Mouse (Mus musculus) liver, postnatal 0 days (tissue): ENCODE measurements at regions not wholly inside any gene's neighbourhood (a gene's known extent, or its start where the extent isn't known, plus 50 kb on each side); places are given as distances from the start of the nearest gene placed in this dataset.

ENCODE experiments used
- ATAC-seq: fragments of 200-750 bp; cut with Nextera tagmentation; 2 replicates; pipeline ENCODE4 v1.8.0; 2017; ENCODE audit warnings: mild to moderate bottlenecking, moderate library complexity
- DNase-seq: peaks from one replicate; pipeline ENCODE4 v3.0.0-alpha.2; 2016
- H3K27ac ChIP-seq: fragments of 300-500 bp; sonication (generic); 2 replicates; pipeline ENCODE4 v1.5.1; 2014; ENCODE audit warnings: antibody characterized with exemption, moderate library complexity, mild to moderate bottlenecking, low read depth
- H3K27me3 ChIP-seq: fragments of 300-500 bp; sonication (generic); 2 replicates; pipeline ENCODE4 v1.6.1; 2014; ENCODE audit warnings: low read length, control low read depth, mixed read lengths; ENCODE audit not compliant: insufficient read depth
- H3K36me3 ChIP-seq: fragments of 300-500 bp; sonication (generic); replicated peaks from 2 replicates; pipeline ENCODE4 v1.6.1; 2014; ENCODE audit warnings: mild to moderate bottlenecking, control low read depth, low read length, moderate library complexity, mixed read lengths; ENCODE audit not compliant: insufficient read depth
- H3K4me1 ChIP-seq: fragments of 300-500 bp; sonication (generic); 2 replicates; pipeline ENCODE4 v1.6.1; 2014; ENCODE audit warnings: antibody characterized with exemption, mild to moderate bottlenecking, control low read depth; ENCODE audit not compliant: insufficient read depth
- H3K4me2 ChIP-seq: fragments of 300-500 bp; sonication (generic); 2 replicates; pipeline ENCODE4 v1.6.1; 2014; ENCODE audit warnings: low read depth, mild to moderate bottlenecking, low read length, moderate library complexity, mixed read lengths
- H3K4me3 ChIP-seq: fragments of 300-500 bp; sonication (generic); 2 replicates; pipeline ENCODE4 v1.5.1; 2014; ENCODE audit warnings: low read depth, low read length
- H3K9ac ChIP-seq: fragments of 300-500 bp; sonication (generic); replicated peaks from 2 replicates; pipeline ENCODE4 v1.6.1; 2014; ENCODE audit warnings: mild to moderate bottlenecking, moderate library complexity
- H3K9me3 ChIP-seq: fragments of 300-500 bp; sonication (generic); 2 replicates; pipeline ENCODE4 v1.6.1; 2016; ENCODE audit warnings: mild to moderate bottlenecking, control low read depth, low read length, mixed read lengths
- CTCF ChIP-seq: sonication (generic); IDR thresholded peaks from 2 replicates; pipeline ENCODE4 v1.5.1; 2016; ENCODE audit warnings: antibody characterized with exemption, low read depth
- EP300 ChIP-seq: IDR thresholded peaks from 2 replicates; pipeline ENCODE4 v1.6.1; 2016; ENCODE audit warnings: antibody characterized with exemption, low read depth, mild to moderate bottlenecking
- WGBS: fragments of 180-500 bp; shearing (Covaris S2); extraction: QIAGEN DNeasy Blood & Tissue Kit; methylation state at CpG from one replicate; pipeline ENCODE4 v1.1.7; 2014; ENCODE audit not compliant: insufficient replicate concordance; 5-methylcytosine and 5-hydroxymethylcytosine counted together

DNA sequence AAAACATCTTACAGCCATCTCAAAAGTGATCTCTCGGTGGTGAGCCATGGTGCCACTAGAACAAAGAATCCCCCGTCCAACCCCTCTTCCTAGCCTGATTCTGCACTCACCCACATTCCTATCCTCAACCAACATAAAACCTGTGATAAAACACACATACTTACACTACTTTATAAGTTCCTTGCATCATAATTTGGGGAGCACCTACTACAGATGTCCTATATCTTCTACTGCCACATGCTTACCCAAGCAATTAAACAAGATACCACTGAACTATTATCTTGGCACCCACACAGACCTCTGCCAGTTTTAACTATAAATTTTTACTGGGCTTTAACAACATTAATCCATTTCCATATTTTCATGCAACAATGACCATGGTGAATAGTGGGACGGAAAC, 321.9 kb downstream of the Ccser2 start:
- H3K36me3 ChIP-seq: no peaks in the 10 kb centered on the region
- 68% methylated on average over 3 of the region's 3 CpGs for whole genome bisulfite sequencing
- no peak overlapping the region for H3K4me2 ChIP-seq
- TF ChIP-seq EP300: peak; percentile 40
- TF ChIP-seq CTCF: no peak
- H3K4me3 ChIP-seq: no peak overlapping the region
- no peaks in the 10 kb centered on the region for H3K27me3 ChIP-seq
- H3K9me3 ChIP-seq: no peaks in the 10 kb centered on the region
- ATAC-seq: 0 out of 2 replicates have a peak, but pooled peaks have one; percentile 36
- H3K4me1 ChIP-seq: no peaks in the 10 kb centered on the region
- H3K9ac ChIP-seq: no peak overlapping the region
- no peak overlapping the region for H3K27ac ChIP-seq
- no peak for DNase-seq

DNA sequence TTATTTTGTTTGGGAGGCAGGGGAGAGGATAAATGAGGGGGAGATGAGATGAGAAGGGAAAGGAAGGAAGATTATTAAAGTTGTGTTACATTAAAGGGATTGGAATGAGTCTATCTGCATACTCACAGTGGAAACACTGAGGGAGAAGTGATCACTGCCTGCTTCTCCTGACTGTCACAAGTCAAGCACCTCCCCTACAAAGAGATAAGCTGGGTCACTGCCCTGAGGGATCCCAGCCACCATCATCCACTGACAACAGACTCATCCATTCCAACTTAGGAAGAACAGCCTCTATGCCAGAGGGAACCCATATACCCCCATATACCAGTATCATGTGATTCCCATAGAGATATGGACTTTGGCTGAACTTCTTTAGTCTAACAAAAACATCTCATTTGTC, 322.3 kb downstream of the Ccser2 start:
- DNase-seq (no peak), ATAC-seq (0 out of 2 replicates have a peak, but pooled peaks have one; percentile 43)
- Histone ChIP-seq H3K4me3 (no peak overlapping the region), H3K27me3 (no peaks in the 10 kb centered on the region), H3K9ac (no peak overlapping the region), H3K36me3 (no peaks in the 10 kb centered on the region), H3K27ac (no peak overlapping the region), H3K4me1 (no peaks in the 10 kb centered on the region), H3K9me3 (no peaks in the 10 kb centered on the region), H3K4me2 (no peak overlapping the region)
- TF ChIP-seq CTCF (no peak), EP300 (no peak)

DNA sequence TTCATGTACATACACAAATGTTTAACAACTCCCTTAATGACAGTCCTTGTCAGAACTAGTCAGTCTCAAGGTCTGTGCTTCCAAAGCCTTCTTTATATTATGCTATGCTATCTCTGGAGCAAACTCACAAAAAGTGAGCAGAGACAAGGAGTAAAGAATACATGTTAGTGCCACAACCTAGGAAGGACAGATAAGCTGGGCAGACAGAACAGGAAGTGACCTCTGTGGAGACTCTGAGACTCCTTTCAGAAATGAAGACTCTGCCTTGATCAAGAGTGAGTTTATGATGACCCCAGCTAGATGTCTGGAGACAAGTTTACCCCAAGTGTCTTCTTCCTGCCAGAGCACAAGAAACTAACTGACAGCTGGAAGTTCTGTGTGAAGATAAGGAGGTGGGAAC, 343.8 kb downstream of the Ccser2 start:
- no peaks in the 10 kb centered on the region for H3K9me3 ChIP-seq
- H3K9ac ChIP-seq: no peak overlapping the region
- H3K27me3 ChIP-seq: no peaks in the 10 kb centered on the region
- no peak for DNase-seq
- no peaks in the 10 kb centered on the region for H3K4me1 ChIP-seq
- TF ChIP-seq CTCF (no peak), EP300 (no peak)
- no peak overlapping the region for H3K4me2 ChIP-seq
- no peak overlapping the region for H3K4me3 ChIP-seq
- no peak for ATAC-seq
- H3K27ac ChIP-seq: no peak overlapping the region
- H3K36me3 ChIP-seq: no peaks in the 10 kb centered on the region

GRCm38 (mm10) chr14:36624134-36624533, 344.4 kb downstream of the Ccser2 start:
- Histone ChIP-seq H3K9ac (no peak overlapping the region), H3K9me3 (no peaks in the 10 kb centered on the region), H3K36me3 (no peaks in the 10 kb centered on the region), H3K27me3 (no peaks in the 10 kb centered on the region), H3K4me2 (no peak overlapping the region), H3K27ac (no peak overlapping the region), H3K4me3 (no peak overlapping the region), H3K4me1 (0 out of 2 replicates have a peak, but pooled peaks cover under 1% of the 10 kb centered on the region)
- no peak for TF ChIP-seq EP300
- no peak for TF ChIP-seq CTCF
- no peak for DNase-seq
- 91% methylated on average over 1 of the region's 1 CpGs for WGBS
- no peak for ATAC-seq

DNA sequence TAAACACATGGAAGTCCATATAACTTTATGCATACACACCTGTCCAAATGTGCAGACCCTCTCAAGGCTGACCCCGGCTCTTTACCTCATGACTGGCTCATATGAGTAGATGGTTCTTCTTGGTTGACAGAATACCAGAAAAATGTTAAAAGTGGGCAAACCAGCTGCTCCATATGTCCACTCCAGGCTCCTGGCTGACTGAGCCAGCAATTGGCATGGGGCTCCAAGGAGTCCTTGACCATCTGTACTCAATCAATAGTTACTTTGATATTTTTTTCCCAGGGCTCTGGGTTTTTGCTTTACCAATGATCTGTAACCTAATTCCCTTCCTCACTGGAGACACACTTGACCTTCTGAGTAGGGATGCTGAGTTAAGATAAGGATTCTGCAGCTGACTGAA, 345.5 kb downstream of the Ccser2 start:
- Histone ChIP-seq H3K4me2 (no peak overlapping the region), H3K27me3 (no peaks in the 10 kb centered on the region), H3K27ac (no peak overlapping the region), H3K4me1 (0 out of 2 replicates have a peak, but pooled peaks cover 2% of the 10 kb centered on the region), H3K9ac (no peak overlapping the region), H3K36me3 (no peaks in the 10 kb centered on the region), H3K4me3 (no peak overlapping the region), H3K9me3 (no peaks in the 10 kb centered on the region)
- DNase-seq: no peak
- ATAC-seq: no peak
- WGBS: 77% methylated on average over 1 of the region's 1 CpGs
- no peak for TF ChIP-seq EP300
- TF ChIP-seq CTCF: no peak

- Histone ChIP-seq H3K9me3 (no peaks in the 10 kb centered on the region), H3K36me3 (no peaks in the 10 kb centered on the region), H3K4me1 (0 out of 2 replicates have a peak, but pooled peaks cover 2% of the 10 kb centered on the region), H3K27me3 (no peaks in the 10 kb centered on the region), H3K27ac (0 out of 2 replicates have a peak overlapping the region, but pooled peaks have one; percentile 9), H3K9ac (no peak overlapping the region), H3K4me3 (no peak overlapping the region), H3K4me2 (no peak overlapping the region)
- TF ChIP-seq EP300 (peak; percentile 99), CTCF (no peak)
- DNase-seq: no peak
- peak; percentile 90 for ATAC-seq
- 57% methylated on average over 1 of the region's 1 CpGs for WGBS
Observed at GRCm38 (mm10) chr14:36618459-36619085, 350.0 kb downstream of the Ccser2 start.

DNA sequence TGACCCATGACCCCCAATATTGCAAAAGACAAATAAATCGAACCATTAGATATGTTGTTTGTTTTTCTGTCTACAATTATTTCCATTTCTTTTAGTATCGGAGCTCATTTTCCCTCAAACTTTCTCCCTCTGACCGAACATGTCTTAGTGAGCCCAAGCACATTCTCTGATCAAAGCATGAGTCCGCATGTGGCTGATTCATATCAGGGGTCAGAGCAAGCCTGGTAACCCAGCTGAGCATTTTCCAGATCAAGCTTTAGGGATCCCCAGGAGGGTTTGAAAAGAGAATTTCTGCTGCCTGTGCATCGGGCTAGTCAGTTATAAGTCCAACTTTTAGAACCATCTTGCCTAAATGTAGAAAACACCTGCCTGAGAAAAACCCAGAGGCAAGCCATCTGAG, 350.6 kb downstream of the Ccser2 start:
- no peak for DNase-seq
- no peak overlapping the region for H3K27ac ChIP-seq
- 58% methylated on average over 5 of the region's 5 CpGs for WGBS
- no peaks in the 10 kb centered on the region for H3K27me3 ChIP-seq
- H3K9ac ChIP-seq: no peak overlapping the region
- H3K9me3 ChIP-seq: no peaks in the 10 kb centered on the region
- H3K36me3 ChIP-seq: no peaks in the 10 kb centered on the region
- TF ChIP-seq CTCF (no peak), EP300 (no peak)
- no peak overlapping the region for H3K4me3 ChIP-seq
- 0 out of 2 replicates have a peak, but pooled peaks cover 2% of the 10 kb centered on the region for H3K4me1 ChIP-seq
- ATAC-seq: peak; percentile 52
- H3K4me2 ChIP-seq: no peak overlapping the region
